Mouse (Mus musculus): Measurements from ENCODE around the gene Brat1. TPM values are rescaled to one million over a fixed set of nuclear protein-coding genes. Genes with fewer than 3 reads are reported as not detected.
A peak's percentile ranks its signal among the peaks of the same experiment; 100 is the strongest.

Brat1 gene
- total RNA-seq, 2 experiments from 2014 or later = 20.5 to 24.4 TPM

DNA sequence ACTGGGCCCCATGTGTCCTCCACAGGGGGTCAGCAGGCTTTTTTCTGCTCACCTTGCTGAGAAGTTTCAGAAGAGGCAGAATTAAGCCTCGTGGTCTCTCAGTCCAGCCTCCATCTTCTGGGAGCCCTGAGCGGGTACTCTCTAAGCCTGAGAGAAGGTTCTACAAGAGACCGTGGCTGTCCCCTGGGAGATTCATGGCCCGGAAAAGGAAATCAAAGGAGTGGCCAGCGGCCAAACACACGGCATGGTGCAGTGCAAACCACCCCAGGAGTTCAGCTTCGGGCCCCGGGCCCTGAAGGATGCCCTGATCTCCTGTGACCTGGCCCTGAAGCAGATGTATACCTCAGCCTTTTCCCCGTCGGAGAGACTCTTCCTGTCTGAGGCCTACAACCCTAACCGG lies 36.2 kb downstream of the Brat1 start:
- no peak for DNase-seq (ENCODE audit: extremely low spot score in 1 of 2, low spot score in 1 of 2)

- DNase-seq (ENCODE audit: extremely low spot score in 1 of 2, low spot score in 1 of 2) = no peak
These were observed 37.1 kb downstream of the Brat1 start for GRCm38 (mm10) chr5:140741877-140742276.

GRCm38 (mm10) chr5:140743706-140744131 lies 38.9 kb downstream of the Brat1 start:
- no peak for DNase-seq (ENCODE audit: extremely low spot score in 1 of 2, low spot score in 1 of 2)

- no peak for DNase-seq (ENCODE audit: extremely low spot score in 1 of 2, low spot score in 1 of 2)
These were observed 43.6 kb downstream of the Brat1 start for GRCm38 (mm10) chr5:140748425-140748824.

GRCm38 (mm10) chr5:140749062-140749875 lies 44.5 kb downstream of the Brat1 start:
- DNase-seq (ENCODE audit: extremely low spot score in 1 of 2, low spot score in 1 of 2) = peak; percentile 49 to 70

GRCm38 (mm10) chr5:140750925-140751324 lies 46.1 kb downstream of the Brat1 start:
- peak in 1 of 2 experiments; percentile 68 for DNase-seq (ENCODE audit: extremely low spot score in 1 of 2, low spot score in 1 of 2)

DNA sequence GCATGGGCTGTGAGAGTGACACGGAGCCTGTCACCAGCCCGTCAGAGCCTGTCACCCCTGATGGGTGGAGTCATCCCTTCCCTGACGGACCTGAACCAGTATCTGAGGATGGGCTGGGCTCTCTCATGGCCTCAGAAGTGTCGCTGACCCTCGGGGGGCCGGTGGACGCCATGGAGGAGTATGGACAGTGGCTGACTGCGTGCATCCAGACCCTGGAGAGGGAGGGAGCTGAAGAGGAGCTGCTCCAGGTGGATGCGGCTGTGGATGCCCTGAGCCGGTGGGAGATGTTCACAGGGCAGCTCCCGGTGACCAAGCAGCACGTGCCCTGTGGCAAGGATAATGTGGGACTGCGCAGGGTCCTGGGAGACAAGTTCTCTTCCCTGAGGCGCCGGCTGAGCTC lies 47.2 kb downstream of the Brat1 start:
- DNase-seq (ENCODE audit: extremely low spot score in 1 of 2, low spot score in 1 of 2) = no peak

DNA sequence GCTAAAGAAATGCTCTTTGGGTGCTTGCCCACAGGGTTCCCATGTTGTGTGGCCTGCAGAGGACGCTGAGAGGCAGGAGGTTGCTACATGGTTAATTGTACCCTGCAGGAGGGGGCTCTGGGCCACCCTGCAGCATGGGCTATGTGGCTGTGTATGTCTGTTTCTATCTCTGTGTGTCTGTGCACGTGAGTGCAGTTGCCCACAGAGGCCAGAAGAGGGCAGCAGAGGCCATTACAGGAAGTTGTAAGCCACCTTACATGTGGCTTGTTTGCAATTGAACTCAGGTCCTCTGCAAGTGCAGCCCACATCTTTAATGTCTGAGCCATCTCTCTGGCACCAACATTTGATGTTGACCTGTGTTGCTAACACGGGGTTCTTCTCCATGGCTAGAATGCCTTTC lies 47.8 kb downstream of the Brat1 start:
- no peak for DNase-seq (ENCODE audit: extremely low spot score in 1 of 2, low spot score in 1 of 2)

DNA sequence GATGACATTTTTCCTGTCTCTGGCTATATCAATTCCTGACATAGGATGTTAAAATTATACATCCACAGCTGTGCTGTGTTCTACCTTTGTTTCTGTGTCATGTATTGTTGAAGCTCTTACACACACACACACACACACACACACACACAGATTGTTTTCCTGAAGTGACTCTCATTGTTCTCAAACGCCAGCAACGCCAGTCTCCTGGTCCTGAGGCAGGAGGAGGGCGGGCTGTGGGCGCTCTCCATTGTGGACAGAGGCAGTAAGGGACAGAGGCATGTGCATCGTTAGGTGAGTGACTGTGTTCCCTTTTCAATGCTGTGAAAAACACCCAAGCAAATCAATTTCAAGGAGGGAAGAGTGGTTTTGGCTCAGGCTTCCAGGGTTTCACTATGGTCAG lies 48.4 kb downstream of the Brat1 start:
- DNase-seq (ENCODE audit: extremely low spot score in 1 of 2, low spot score in 1 of 2) = no peak

GRCm38 (mm10) chr5:140758864-140759263 lies 54.1 kb downstream of the Brat1 start:
- DNase-seq (ENCODE audit: extremely low spot score in 1 of 2, low spot score in 1 of 2) = no peak

- DNase-seq (ENCODE audit: extremely low spot score in 1 of 2, low spot score in 1 of 2) = no peak
These were observed 57.7 kb downstream of the Brat1 start for GRCm38 (mm10) chr5:140762540-140762939.

DNA sequence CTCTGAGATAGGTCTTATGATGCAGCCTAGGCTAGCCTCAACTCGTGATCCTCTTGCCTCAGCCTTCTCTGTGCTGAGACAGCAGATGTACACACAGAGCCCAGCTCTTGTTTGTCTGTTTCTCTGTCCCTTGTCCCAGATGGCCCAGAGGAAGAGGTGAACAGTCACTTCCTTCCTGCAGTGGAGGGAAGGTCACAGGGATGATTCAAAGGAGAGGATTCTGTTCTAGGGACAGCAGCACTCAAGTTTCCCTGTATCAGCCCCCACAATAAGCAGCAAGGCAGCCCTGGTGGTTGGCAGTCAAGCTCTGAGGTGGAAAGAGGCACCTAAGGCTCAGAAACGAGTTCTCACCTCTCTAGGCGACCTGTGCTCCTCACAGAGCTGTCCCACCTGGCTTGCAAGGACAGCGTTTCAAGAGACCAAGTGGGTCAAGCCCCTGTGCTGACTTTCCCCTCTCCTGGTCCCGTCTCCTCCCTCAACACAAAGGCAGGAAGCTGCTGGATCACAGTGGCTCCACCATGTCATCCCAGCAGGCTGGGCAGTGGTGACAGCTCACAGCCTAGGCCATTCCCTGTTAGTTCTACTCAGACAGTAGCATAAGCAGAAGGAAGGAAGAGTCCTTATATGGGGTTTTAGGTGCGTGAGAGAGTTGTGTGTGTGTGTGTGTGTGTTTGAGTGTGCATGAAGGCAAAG lies 60.3 kb downstream of the Brat1 start:
- no peak for DNase-seq (ENCODE audit: extremely low spot score in 1 of 2, low spot score in 1 of 2)

DNA sequence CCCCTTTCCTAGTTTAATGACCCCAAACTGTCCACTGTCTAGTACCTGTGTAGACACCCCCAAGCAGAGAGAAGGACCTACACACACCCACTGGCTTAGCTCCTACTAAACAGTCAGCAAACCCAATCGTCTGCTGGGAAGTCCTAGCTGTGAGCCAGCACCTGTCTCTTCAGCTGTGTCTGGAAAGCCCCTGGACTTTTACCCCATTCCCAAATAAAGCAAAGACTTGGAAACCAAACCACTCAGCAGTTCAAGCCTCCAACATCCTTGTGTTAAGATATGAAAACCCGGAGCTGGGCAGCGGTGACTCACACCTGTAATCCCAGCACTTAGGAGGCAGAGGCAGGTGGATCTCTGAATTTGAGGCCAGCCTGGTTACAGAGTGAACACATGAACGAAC lies 61.8 kb downstream of the Brat1 start:
- DNase-seq (ENCODE audit: extremely low spot score in 1 of 2, low spot score in 1 of 2) = no peak

DNA sequence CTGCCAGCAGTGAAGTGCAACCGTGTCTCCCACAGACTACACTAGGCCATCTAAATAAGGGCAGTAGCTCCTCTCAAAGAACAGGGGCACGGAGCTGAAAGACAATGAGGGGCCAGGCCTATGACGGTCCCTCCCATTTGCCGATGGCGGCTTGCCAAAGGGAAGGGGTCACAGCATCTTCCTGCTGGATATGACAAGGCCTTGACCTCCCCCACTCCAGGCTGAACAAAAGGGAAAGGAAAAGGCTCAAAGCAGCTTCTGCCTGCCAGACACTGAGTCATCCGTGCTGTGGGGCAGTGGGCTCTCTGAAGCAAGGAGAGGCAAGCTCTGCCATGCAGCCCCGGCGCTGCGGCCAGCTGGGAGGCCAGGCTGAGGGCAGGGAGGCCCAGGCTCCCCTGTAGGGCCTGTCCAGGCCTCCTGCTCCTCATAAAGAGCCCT lies 62.9 kb downstream of the Brat1 start:
- peak in 1 of 2 experiments; percentile 49 for DNase-seq (ENCODE audit: extremely low spot score in 1 of 2, low spot score in 1 of 2)

DNA sequence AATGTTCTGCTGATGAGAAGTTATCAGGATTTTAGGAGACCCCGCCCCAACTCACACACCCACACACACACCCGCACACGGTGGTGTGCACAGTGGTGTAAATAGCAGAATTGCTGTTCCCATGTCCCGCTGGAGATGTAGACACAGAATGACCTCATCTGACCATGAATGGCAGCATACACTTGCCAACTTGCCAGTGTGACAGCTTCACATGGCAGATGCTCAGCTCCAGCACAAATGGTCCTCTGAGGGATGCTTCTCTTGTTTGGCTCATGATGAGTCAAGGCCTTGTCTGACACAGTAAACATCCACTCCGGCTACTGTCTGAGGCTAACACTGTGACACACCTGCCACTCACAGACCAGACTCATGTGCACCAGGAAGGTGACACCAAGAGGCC lies 63.5 kb downstream of the Brat1 start:
- peak; percentile 38 to 42 for DNase-seq (ENCODE audit: extremely low spot score in 1 of 2, low spot score in 1 of 2)

Other genes with a start within 250 kb of the Brat1 start
- gene Chst12, start 199.5 kb upstream of the Brat1 start, total RNA-seq (2021) = 10 to 100 TPM; 18.8 to 19.5 TPM
- not detected for gene Grifin, start 139.9 kb upstream of the Brat1 start, total RNA-seq (2021)
- 10 to 100 TPM; 20.0 to 29.8 TPM for gene Lfng, start 97.7 kb upstream of the Brat1 start, total RNA-seq (2021)
- gene Ttyh3, start 56.0 kb upstream of the Brat1 start, total RNA-seq (2021) = 100 to 1,000 TPM; 247 to 262 TPM
- 10 to 100 TPM; 38.5 to 60.6 TPM for gene Iqce, start 2.6 kb upstream of the Brat1 start, total RNA-seq (2021)
- gene Amz1, start 19.1 kb downstream of the Brat1 start, total RNA-seq (2021) = 10 to 100 TPM; 16.0 to 16.5 TPM
- gene Gna12, start 125.4 kb downstream of the Brat1 start, total RNA-seq (2021) = 100 to 1,000 TPM; 101 to 111 TPM

Data from layer of hippocampus, postnatal 25 days (tissue).